Mouse (Mus musculus) layer of hippocampus, adult 9-11 months (tissue): ENCODE measurements at regions not wholly inside any gene's neighbourhood (a gene's known extent, or its start where the extent isn't known, plus 50 kb on each side); places are given as distances from the start of the nearest gene placed in this dataset.

Experiments used
- DNase-seq: peaks from one replicate; pipeline ENCODE4 v3.0.0; 2022

DNA sequence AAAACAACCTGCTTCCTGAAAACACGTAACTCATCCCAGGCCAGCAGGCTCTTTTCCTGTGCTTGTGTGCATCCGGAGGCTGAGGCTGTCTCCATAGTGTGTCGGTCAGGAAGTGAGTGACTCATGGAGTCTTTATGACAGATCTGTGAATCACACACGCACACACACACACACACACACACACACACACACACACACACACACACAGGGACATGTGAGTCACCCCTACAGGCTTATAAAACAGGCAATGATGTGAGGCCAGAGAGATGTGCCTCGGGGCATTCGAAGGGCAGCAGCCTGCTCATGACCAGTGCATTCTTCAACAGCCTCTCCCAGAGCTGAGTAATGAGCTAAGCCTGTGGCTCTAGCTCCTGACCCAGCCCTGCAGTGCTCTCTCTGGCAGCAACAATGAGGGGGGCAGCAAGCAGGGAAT is 97.5 kb upstream of the Dlx2 start:
- DNase-seq: no peak

- DNase-seq: no peak
These were observed 97.4 kb upstream of the Itga6 start for GRCm38 (mm10) chr2:71647914-71648497.

GRCm38 (mm10) chr2:71651662-71652061 is 93.8 kb upstream of the Itga6 start:
- no peak for DNase-seq

- DNase-seq: peak; percentile 76
These were observed 93.1 kb upstream of the Itga6 start for GRCm38 (mm10) chr2:71652261-71652801.

DNA sequence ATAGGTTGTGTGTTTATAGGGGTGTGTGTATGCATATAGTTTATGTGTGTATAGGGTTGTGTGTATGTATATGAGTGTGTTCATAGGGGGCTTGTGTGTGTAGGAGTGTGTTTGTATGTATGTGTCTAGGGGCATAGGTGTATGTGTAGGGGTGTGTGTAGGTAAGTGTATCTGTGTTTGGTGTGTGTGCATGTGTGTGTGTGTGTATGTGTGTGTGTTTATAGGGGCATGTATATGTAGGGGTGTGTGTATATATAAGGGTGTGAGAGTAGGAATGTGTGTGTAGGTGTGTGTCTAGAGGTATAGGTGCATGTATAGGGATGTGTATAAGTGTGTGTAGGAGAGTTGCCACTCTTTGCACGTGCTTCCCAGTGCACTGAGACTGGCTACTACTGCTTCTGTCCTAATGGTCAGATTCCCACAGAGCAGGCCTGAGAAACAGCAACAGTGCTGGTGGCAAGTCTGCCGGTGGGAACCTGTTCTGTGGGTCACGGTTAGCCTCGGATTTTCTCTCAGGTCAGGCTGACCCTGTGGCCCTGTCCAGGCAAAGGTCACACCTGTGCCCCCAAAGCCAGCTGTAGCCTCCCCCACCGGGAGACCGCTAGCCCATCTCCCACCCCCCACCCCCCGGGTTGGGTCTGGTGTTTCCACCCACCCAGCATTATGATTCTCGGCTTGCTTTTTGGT is 90.5 kb upstream of the Itga6 start:
- DNase-seq: no peak

- DNase-seq: no peak
These were observed 89.7 kb upstream of the Itga6 start for GRCm38 (mm10) chr2:71655504-71656390.

- no peak for DNase-seq
These were observed 88.7 kb upstream of the Itga6 start for GRCm38 (mm10) chr2:71656611-71657244.

GRCm38 (mm10) chr2:71661438-71661837 is 84.0 kb upstream of the Itga6 start:
- no peak for DNase-seq

- peak; percentile 59 for DNase-seq
These were observed 83.4 kb upstream of the Itga6 start for GRCm38 (mm10) chr2:71661986-71662385.

DNA sequence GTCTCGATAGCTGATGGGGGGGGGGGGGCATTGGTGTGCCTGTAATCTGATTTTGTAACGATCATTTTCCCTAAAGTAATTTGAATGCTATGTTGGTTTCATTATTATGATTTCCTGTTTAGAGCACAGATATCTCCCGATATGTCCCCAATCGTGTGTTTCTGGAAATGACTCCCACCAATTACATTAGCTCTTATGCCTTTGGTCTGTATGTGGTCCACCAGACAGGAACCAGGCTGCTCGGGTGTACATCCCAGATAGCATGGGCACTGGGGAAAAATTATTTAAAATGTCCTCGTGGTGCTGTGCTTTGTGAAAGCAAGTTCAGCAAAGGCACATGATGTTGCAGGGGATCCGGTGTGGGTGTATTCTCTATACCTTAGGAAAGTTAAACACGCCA is 82.0 kb upstream of the Itga6 start:
- no peak for DNase-seq

GRCm38 (mm10) chr2:71666927-71667326 is 78.5 kb upstream of the Itga6 start:
- DNase-seq: no peak

DNA sequence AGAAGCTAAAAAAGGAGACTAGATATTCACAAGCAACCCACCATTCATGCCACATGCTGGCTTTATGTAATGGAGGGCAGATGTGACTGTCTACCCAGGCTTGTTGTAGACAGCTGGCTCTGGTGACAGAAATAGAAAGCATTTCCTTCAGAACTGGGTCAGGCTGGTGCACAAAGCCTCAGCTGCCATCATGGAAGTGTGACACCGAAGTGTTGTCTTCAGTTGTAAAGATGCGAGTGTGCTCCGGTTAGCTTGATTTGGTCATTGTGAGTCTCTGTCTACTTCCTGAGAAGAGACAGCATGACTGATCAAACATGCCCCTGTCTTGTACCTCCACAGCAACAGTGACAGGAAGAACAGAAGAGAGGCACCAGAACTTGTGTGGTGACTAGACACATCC is 77.7 kb upstream of the Itga6 start:
- peak; percentile 44 for DNase-seq

DNA sequence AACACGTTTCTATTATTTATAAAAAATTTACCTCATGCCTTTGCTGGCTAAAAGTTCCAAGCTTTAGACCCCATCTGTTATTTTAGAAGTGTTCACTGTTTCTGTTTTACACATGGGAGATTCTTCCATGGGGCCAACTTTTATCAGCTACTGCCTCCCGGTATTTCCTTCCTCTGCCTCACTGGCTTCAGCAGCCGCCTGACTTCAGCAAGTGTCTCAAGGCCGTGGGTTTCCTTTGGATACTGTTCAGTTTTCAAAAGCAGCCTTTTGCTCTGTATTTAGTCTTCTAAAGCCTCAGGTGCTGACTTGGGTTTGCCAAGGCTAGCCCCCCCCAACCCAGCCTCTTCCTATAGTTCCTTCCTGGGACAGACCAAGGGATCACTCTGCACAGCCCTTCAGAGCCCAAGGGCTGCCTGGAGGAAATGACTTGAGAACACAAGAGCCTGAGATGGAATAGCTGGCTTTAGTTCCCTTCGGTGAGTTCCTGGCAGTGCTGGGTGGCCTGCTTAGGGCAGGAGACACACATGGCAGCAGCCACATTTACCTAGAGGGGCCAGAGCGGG is 75.1 kb upstream of the Itga6 start:
- no peak for DNase-seq

DNA sequence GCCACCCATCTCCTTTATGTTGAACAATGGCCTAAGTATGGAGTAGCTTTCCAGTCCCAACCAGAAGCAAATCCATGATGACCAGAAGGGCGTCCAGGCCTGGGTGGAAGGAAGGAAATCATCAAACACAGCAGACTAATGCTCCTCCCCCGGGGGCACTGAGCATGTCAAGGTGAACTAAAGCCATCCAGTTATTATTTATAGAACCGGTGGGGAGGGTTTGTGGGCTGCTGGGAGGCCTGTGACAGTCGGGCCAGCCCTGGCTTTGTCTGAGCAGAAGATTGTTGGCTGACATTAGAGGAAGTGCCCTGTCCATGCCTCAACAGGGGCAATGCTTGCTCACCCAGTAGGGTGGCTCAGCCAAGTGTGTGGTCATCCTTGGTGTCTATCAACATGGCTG is 74.5 kb upstream of the Itga6 start:
- no peak for DNase-seq

GRCm38 (mm10) chr2:71673087-71673920 is 72.1 kb upstream of the Itga6 start:
- DNase-seq: no peak

DNA sequence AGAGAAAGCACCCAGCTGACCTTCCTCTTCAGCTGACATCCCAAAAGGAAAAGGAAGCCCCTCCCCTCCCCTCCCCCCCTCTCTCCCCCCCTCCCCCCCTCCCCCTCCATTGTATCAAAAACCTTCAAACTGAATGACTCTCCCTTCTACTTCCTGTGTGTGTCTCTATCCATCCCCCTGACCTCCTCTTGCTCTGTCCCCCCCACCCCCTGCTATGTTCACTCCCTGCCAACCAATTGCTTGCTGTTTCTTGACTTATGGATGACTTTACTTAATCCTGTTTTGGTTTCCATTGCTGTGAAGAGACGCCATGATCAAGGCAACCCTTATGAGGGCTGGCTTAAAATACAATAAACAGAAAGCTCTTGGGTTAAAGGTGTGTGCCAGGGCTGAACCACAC is 64.7 kb upstream of the Itga6 start:
- DNase-seq: no peak

GRCm38 (mm10) chr2:71681148-71681547 is 64.3 kb upstream of the Itga6 start:
- no peak for DNase-seq

DNA sequence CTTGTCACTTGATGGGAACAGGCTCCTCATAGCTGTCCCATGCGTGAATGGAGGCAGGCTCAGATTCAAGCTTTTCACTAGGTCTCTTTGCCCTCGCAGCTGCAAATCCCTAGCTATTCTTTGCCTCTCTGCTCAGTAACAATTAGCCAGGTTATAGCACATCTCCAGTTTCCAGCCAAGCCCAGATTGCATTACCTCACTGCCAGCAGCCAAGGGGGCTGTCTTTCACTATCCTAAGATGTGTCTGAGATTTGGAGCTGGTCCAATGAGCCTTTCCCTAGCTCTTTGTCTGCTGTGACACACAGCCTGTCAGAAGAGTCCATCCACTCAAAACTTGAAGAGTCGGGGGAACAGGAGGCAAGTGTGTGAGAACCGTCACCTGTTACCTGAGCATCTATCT is 62.0 kb upstream of the Itga6 start:
- no peak for DNase-seq

DNA sequence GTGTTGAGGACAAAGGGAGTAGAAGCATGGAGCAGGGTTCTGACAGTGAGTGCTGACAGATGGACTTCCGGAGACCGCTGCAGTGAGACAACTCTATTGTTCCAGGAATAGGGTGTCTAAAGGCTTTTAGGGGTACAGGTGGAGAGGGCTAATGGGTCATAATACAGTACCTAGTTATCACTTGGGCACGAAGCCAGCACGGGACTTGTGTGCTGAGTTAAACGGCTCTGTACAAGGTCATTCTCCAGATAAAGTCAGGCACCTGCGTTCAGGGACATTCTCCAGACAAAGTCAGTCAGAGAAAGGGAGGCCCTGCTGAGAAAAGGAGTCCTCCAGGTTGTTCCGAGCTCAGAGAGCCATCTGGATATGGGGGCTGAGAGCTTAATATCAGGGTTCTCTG is 60.2 kb upstream of the Itga6 start:
- DNase-seq: no peak

DNA sequence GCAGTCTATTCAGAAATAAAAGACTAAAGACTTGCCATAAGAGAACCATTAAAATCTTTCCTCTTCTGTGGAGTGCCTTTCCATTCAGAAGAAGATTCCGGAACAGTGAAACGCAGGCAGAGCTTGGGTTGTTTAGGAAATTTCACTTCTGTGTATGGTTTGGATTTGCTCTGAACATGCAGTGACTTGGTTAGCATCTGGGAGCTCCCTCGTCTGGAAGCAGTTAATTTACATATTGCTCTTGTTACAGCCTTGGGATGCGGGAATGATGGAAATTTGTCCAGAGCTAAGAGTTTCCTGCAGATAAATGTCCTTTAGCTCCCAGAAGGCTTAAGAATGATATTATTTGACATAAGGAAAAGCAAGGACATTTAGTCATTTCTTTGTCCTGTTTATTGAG is 56.4 kb upstream of the Itga6 start:
- DNase-seq: no peak

DNA sequence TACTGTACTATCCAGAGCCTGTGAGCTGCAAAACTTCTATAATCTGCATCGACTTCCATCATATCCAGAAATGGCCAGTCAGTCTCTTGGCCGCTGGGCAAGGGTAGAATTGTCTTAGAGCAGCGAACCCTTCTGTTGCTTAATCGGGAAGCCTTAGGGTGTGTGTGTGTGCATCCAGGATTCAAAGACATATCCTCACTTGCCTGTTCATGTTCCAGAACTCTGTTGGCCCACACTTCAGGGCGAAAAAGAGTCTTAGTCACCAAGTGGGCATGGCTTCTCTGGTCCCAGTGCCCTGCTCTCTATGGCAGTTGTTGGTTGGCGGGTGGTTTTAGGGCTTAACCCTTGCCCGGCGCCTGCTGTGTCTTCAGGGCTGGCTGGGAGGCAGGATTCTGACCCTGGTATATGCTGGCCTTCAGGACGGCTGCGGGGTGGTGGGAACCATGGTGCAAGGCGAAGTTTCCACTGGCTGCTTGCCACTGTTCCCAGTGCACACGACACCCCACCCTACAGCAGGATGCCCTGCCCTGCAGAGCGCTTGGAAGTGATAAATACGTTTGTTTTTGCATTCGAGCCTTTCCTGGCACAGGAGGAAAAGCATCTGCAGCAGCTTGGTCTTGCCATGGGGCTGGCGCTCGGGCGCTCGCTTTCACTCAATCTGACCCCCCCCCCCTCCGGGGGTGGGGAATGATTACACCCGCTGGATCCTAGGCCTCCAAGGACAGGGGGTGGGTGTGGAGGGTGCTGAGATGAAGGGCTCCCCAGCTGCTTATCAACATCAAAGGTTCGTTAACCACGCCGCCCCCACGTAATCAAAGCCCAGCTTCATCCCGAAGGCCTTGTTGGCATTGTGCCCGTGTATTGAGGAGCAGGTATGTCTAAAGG is 54.9 kb upstream of the Itga6 start:
- no peak for DNase-seq
